Mouse (Mus musculus) ES-Bruce4 (cell line): ENCODE data around the gene Car7. TPM values are rescaled to one million over a fixed set of nuclear protein-coding genes. Genes with fewer than 3 reads are reported as not detected.

Experiments
- H3K27ac ChIP-seq: 2 replicates; pipeline ENCODE4 v1.5.1; 2012; ENCODE audit warnings: low read length, inconsistent platforms; ENCODE audit not compliant: insufficient read depth
- H3K27me3 ChIP-seq: 2 replicates; pipeline ENCODE4 v1.6.1; 2012; ENCODE audit warnings: mild to moderate bottlenecking, low read length, inconsistent platforms; ENCODE audit not compliant: control insufficient read depth, poor library complexity, insufficient read depth, severe bottlenecking
- H3K36me3 ChIP-seq: 2 replicates; pipeline ENCODE4 v1.6.1; 2012; ENCODE audit warnings: inconsistent platforms, mild to moderate bottlenecking, low read length, moderate library complexity; ENCODE audit not compliant: control insufficient read depth, poor library complexity, insufficient read depth, severe bottlenecking
- H3K4me1 ChIP-seq: one replicate; pipeline ENCODE4 v1.8.1; 2011; ENCODE audit warnings: low read length; ENCODE audit not compliant: control insufficient read depth, insufficient read depth
- H3K4me3 ChIP-seq: 2 replicates; pipeline ENCODE4 v1.5.1; 2011; ENCODE audit warnings: low read depth, mild to moderate bottlenecking, low read length
- H3K9ac ChIP-seq: 2 replicates; pipeline ENCODE4 v1.6.1; 2012; ENCODE audit warnings: low read depth, mild to moderate bottlenecking, inconsistent platforms; ENCODE audit not compliant: poor library complexity, severe bottlenecking
- H3K9me3 ChIP-seq: replicated peaks from 2 replicates; pipeline ENCODE4 v1.6.1; 2012; ENCODE audit warnings: mild to moderate bottlenecking, low read length, inconsistent platforms; ENCODE audit not compliant: control insufficient read depth, poor library complexity, insufficient read depth, severe bottlenecking
- CTCF ChIP-seq: IDR thresholded peaks from one replicate; pipeline ENCODE4 v1.8.1; 2011; ENCODE audit warnings: low read depth, low read length
- EP300 ChIP-seq: IDR thresholded peaks from 2 replicates; pipeline ENCODE4 v1.6.1; 2011; ENCODE audit warnings: low read depth, low read length; ENCODE audit not compliant: insufficient read depth
- POLR2A ChIP-seq: IDR thresholded peaks from one replicate; pipeline ENCODE4 v1.8.1; 2011; ENCODE audit warnings: low read length; ENCODE audit not compliant: insufficient read depth
- polyA plus RNA-seq: library from polyadenylated mRNA; stranded (reverse); fragments of >200 nt; gene quantifications from 2 replicates; pipeline ENCODE4 v1.2.4, GENCODE M21; 2011; ENCODE audit warnings: low read depth; ENCODE audit not compliant: missing spikeins, insufficient read depth, insufficient read length

Car7 gene
- polyA plus RNA-seq, 1 experiment, result 1.4 TPM

- H3K27me3 ChIP-seq, result peaks cover 31% of the 10 kb centered on the region
- no peak for TF ChIP-seq POLR2A
- TF ChIP-seq EP300, result no peak
- no peak for TF ChIP-seq CTCF
- H3K9ac ChIP-seq, result peak overlapping the region; percentile 78; the same call in 1 of the 2 replicates
- no peaks in the 10 kb centered on the region for H3K36me3 ChIP-seq
- no peaks in the 10 kb centered on the region for H3K4me1 ChIP-seq
- H3K4me3 ChIP-seq, result no peak overlapping the region
- no peaks in the 10 kb centered on the region for H3K9me3 ChIP-seq
- no peak overlapping the region for H3K27ac ChIP-seq
Measured at GRCm38 (mm10) chr8:104540238-104540637, 5.7 kb downstream of the Car7 start.

- H3K4me3 ChIP-seq, result peak overlapping the region; percentile 62
- H3K27me3 ChIP-seq, result peaks cover 31% of the 10 kb centered on the region
- TF ChIP-seq CTCF (no peak), EP300 (no peak), POLR2A (no peak)
- peak overlapping the region; percentile 78 for H3K9ac ChIP-seq
- H3K27ac ChIP-seq, result no peak overlapping the region
- H3K36me3 ChIP-seq, result no peaks in the 10 kb centered on the region
- H3K9me3 ChIP-seq, result no peaks in the 10 kb centered on the region
- H3K4me1 ChIP-seq, result no peaks in the 10 kb centered on the region
Measured at GRCm38 (mm10) chr8:104540710-104541514, 6.4 kb downstream of the Car7 start.

GRCm38 (mm10) chr8:104541515-104541880, 7.0 kb downstream of the Car7 start:
- H3K27ac ChIP-seq, result no peak overlapping the region
- H3K9me3 ChIP-seq, result no peaks in the 10 kb centered on the region
- no peak for TF ChIP-seq EP300
- TF ChIP-seq CTCF, result no peak
- peaks cover 31% of the 10 kb centered on the region for H3K27me3 ChIP-seq
- no peaks in the 10 kb centered on the region for H3K4me1 ChIP-seq
- H3K4me3 ChIP-seq, result peak overlapping the region; percentile 62
- peak overlapping the region; percentile 78 for H3K9ac ChIP-seq
- H3K36me3 ChIP-seq, result no peaks in the 10 kb centered on the region

- Histone ChIP-seq H3K27me3 (peaks cover 31% of the 10 kb centered on the region), H3K4me3 (no peak overlapping the region), H3K9ac (no peak overlapping the region), H3K36me3 (no peaks in the 10 kb centered on the region), H3K9me3 (no peaks in the 10 kb centered on the region), H3K4me1 (no peaks in the 10 kb centered on the region), H3K27ac (no peak overlapping the region)
- TF ChIP-seq EP300 (no peak), POLR2A (no peak)
Measured at GRCm38 (mm10) chr8:104542160-104542559, 7.7 kb downstream of the Car7 start.

GRCm38 (mm10) chr8:104543440-104544045, 9.1 kb downstream of the Car7 start:
- Histone ChIP-seq H3K36me3 (no peaks in the 10 kb centered on the region), H3K4me1 (no peaks in the 10 kb centered on the region), H3K9ac (no peak overlapping the region), H3K9me3 (no peaks in the 10 kb centered on the region), H3K27ac (no peak overlapping the region), H3K4me3 (no peak overlapping the region), H3K27me3 (peaks cover 31% of the 10 kb centered on the region)
- TF ChIP-seq EP300 (no peak), CTCF (no peak), POLR2A (no peak)

- H3K4me1 ChIP-seq, result no peaks in the 10 kb centered on the region
- TF ChIP-seq EP300 (no peak), POLR2A (no peak), CTCF (no peak)
- no peaks in the 10 kb centered on the region; the same call in 1 of the 2 replicates for H3K9me3 ChIP-seq
- H3K4me3 ChIP-seq, result no peak overlapping the region
- H3K27ac ChIP-seq, result no peak overlapping the region
- no peaks in the 10 kb centered on the region for H3K27me3 ChIP-seq
- H3K9ac ChIP-seq, result no peak overlapping the region
- no peaks in the 10 kb centered on the region for H3K36me3 ChIP-seq
Measured at GRCm38 (mm10) chr8:104555191-104555590, 20.7 kb downstream of the Car7 start.
